Mouse (Mus musculus) liver, postnatal 0 days (tissue): ENCODE data around the gene Zpbp2.

Source experiments
- CTCF ChIP-seq: sonication (generic); IDR thresholded peaks from 2 replicates; pipeline ENCODE4 v1.5.1; 2016; ENCODE audit warnings: antibody characterized with exemption, low read depth
- EP300 ChIP-seq: IDR thresholded peaks from 2 replicates; pipeline ENCODE4 v1.6.1; 2016; ENCODE audit warnings: antibody characterized with exemption, low read depth, mild to moderate bottlenecking

GRCm38 (mm10) chr11:98510125-98510524 is 40.8 kb upstream of the Zpbp2 start:
- no peak for TF ChIP-seq EP300
- TF ChIP-seq CTCF: no peak
